Mouse (Mus musculus): ENCODE measurements around the gene Sptan1. TPM values are rescaled to one million over a fixed set of nuclear protein-coding genes. Genes with fewer than 3 reads are reported as not detected.
A peak's percentile ranks its signal among the peaks of the same experiment; 100 is the strongest.

Gene Sptan1
- polyA plus RNA-seq, 2 experiments: 14.5 to 21.1 TPM

DNA sequence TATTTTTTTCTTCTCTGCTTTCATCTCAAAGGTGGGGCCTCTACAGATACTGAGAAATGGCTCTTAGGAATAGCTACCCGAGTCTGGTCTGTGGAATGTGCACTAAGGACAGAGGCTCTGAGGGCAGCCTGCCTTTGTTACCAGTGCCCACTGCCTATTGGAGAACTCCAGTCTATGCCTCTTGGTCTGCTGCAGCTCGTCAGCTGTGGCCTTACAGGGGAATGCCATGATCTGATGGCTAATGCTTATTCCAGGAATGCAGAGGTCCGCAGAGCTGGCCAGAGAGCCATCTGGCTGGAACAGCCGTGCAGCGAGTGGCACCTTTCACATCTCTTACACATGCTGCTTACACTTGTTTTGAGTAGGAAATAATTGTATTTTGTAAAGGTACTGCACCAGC lies 2.4 kb downstream of the Sptan1 start:
- Histone ChIP-seq H3K4me1 (replicated peaks; ENCODE audit: control insufficient read depth in 2 of 2, insufficient read depth in 2 of 2, low read length in 1 of 2) (peaks cover 3 to 19% of the 10 kb centered on the region in 2 experiments; a peak in 3 of 4 replicates), H3K27me3 (ENCODE audit: control insufficient read depth, insufficient read depth, low read length) (peaks cover 50% of the 10 kb centered on the region), H3K4me2 (ENCODE audit: low read depth) (no peak overlapping the region), H3K9ac (replicated peaks) (no peak overlapping the region), H3K27ac (no peak overlapping the region), H3K36me3 (replicated peaks; ENCODE audit: control insufficient read depth, insufficient read depth, low read depth) (no peaks in the 10 kb centered on the region), H3K9me3 (ENCODE audit: control insufficient read depth, low read length) (no peaks in the 10 kb centered on the region), H3K4me3 (ENCODE audit: insufficient read depth in 1 of 2, low read depth in 2 of 2, low read length in 2 of 2) (no peak overlapping the region)
- no peak for ATAC-seq (ENCODE audit: insufficient read depth)
- TF ChIP-seq CTCF (IDR thresholded peaks at IDR 0.05; ENCODE audit: low read depth) (no peak), EP300 (IDR thresholded peaks at IDR 0.05; ENCODE audit: low read depth) (no peak)
- DNase-seq (ENCODE audit: low read depth in 3 of 3, low spot score in 3 of 3): no peak
- 67% methylated on average over 5 of the region's 5 CpGs for WGBS (ENCODE audit: insufficient replicate concordance)

DNA sequence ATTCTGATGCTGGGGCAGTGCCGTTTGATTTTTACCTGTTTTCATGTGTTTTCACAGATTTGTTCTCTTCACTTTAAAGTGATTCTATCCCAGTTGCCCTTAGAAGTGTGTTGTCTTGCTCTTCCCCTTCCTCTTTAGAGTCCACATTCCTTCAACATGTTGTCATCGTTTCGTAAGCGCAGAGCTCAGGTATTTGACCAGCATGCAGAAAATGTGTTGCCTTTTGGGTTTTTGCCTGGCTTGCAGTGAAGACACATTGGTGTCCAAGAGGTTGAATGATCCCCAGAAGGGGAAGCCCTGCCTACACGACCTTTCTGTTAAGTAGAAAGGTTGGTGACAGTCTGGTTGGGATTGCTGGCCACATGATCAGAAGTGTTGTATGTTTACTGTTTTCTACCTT lies 3.3 kb downstream of the Sptan1 start:
- Histone ChIP-seq H3K9me3 (ENCODE audit: control insufficient read depth, low read length) (no peaks in the 10 kb centered on the region), H3K4me1 (replicated peaks; ENCODE audit: control insufficient read depth in 2 of 2, insufficient read depth in 2 of 2, low read length in 1 of 2) (peaks cover 3 to 19% of the 10 kb centered on the region in 2 experiments; a peak in 3 of 4 replicates), H3K36me3 (replicated peaks; ENCODE audit: control insufficient read depth, insufficient read depth, low read depth) (no peaks in the 10 kb centered on the region), H3K4me3 (ENCODE audit: insufficient read depth in 1 of 2, low read depth in 2 of 2, low read length in 2 of 2) (no peak overlapping the region), H3K9ac (replicated peaks) (no peak overlapping the region), H3K27ac (no peak overlapping the region), H3K4me2 (ENCODE audit: low read depth) (no peak overlapping the region), H3K27me3 (ENCODE audit: control insufficient read depth, insufficient read depth, low read length) (peaks cover 49% of the 10 kb centered on the region)
- 60% methylated on average over 5 of the region's 5 CpGs for WGBS (ENCODE audit: insufficient replicate concordance)
- ATAC-seq (ENCODE audit: insufficient read depth) (no peak), DNase-seq (ENCODE audit: low read depth in 3 of 3, low spot score in 3 of 3) (no peak)
- TF ChIP-seq CTCF (IDR thresholded peaks at IDR 0.05; ENCODE audit: low read depth) (no peak), EP300 (IDR thresholded peaks at IDR 0.05; ENCODE audit: low read depth) (no peak)

DNA sequence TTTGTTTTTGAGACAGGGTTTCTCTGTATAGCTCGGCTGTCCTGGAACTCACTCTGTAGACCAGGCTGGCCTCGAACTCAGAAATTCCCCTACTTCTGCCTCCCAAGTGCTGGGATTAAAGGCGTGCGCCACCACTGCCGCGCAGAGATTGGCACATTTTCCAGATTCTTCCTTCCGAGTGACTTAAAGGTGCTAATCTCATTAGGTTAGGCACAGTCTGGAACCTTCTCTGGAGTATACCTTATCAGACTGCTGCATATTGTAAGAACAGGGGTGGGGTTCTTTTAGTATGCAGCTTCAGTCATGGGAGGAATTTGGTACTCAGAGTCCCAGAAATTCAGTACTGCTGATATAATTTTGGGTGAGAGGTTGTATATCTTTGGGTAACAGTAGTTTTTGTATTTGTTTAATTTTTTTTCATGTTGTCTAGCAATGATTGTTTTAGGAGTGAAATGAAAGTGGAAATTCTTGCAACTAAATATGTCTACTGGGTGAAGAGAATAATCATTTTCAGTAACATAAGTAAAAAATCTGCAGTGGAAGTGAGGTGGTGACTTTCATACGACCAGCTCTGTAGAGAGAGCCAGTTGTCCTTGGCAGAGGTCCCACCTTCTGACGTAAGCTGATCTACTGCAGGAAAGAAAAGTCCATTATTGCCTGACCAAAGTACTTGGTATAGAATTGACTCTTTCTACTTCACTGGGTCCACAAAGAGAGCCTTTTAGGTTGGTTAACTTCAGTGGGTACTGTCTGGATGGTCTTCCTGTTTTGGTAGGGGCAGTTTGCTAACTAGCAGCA lies 6.7 kb downstream of the Sptan1 start:
- H3K27ac ChIP-seq: no peak overlapping the region
- no peak overlapping the region for H3K4me3 ChIP-seq (ENCODE audit: insufficient read depth in 1 of 2, low read depth in 2 of 2, low read length in 2 of 2)
- H3K9ac ChIP-seq (replicated peaks): no peak overlapping the region
- peaks cover 15% of the 10 kb centered on the region for H3K27me3 ChIP-seq (ENCODE audit: control insufficient read depth, insufficient read depth, low read length)
- H3K36me3 ChIP-seq (replicated peaks; ENCODE audit: control insufficient read depth, insufficient read depth, low read depth): no peaks in the 10 kb centered on the region
- 35% methylated on average over 9 of the region's 9 CpGs for WGBS (ENCODE audit: insufficient replicate concordance)
- ATAC-seq (ENCODE audit: insufficient read depth) (peak; percentile 68), DNase-seq (ENCODE audit: low read depth in 3 of 3, low spot score in 3 of 3) (peak; percentile 57 to 65 (median 62))
- no peaks in the 10 kb centered on the region for H3K9me3 ChIP-seq (ENCODE audit: control insufficient read depth, low read length)
- H3K4me1 ChIP-seq (replicated peaks; ENCODE audit: control insufficient read depth in 2 of 2, insufficient read depth in 2 of 2, low read length in 1 of 2): peaks cover 3 to 14% of the 10 kb centered on the region in 2 experiments; a peak in 3 of 4 replicates
- H3K4me2 ChIP-seq (ENCODE audit: low read depth): no peak overlapping the region
- TF ChIP-seq EP300 (IDR thresholded peaks at IDR 0.05; ENCODE audit: low read depth) (peak; percentile 75), CTCF (IDR thresholded peaks at IDR 0.05; ENCODE audit: low read depth) (no peak)

DNA sequence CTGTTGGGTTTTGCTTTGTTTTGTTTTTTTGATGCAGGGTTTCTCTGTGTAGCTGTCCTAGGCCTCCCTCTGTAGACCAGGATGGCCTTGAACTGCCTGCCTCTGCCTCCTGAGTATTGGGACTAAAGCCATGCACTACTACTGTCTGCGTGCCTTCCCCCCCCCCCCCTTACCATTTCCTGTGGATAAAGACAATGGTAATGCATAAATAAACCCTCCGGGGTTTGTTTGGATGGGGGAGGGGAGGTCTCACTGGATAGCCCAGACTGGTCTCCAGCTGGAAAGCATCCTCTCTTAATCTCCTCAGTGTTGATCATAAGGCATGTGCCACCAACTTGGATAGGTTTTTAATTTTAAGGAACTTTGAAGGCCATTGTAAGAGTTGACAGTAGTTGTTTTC lies 8.2 kb downstream of the Sptan1 start:
- ATAC-seq (ENCODE audit: insufficient read depth) (no peak), DNase-seq (ENCODE audit: low read depth in 3 of 3, low spot score in 3 of 3) (no peak)
- WGBS (ENCODE audit: insufficient replicate concordance): 18% methylated on average over 2 of the region's 2 CpGs
- TF ChIP-seq EP300 (IDR thresholded peaks at IDR 0.05; ENCODE audit: low read depth) (no peak), CTCF (IDR thresholded peaks at IDR 0.05; ENCODE audit: low read depth) (no peak)
- H3K27me3 ChIP-seq (ENCODE audit: control insufficient read depth, insufficient read depth, low read length): peaks cover 5% of the 10 kb centered on the region; the same call in 1 of the 2 replicates
- H3K4me2 ChIP-seq (ENCODE audit: low read depth): no peak overlapping the region
- no peaks in the 10 kb centered on the region for H3K36me3 ChIP-seq (replicated peaks; ENCODE audit: control insufficient read depth, insufficient read depth, low read depth)
- H3K9ac ChIP-seq (replicated peaks): no peak overlapping the region
- H3K9me3 ChIP-seq (ENCODE audit: control insufficient read depth, low read length): no peaks in the 10 kb centered on the region
- peaks cover 3 to 14% of the 10 kb centered on the region in 2 experiments; a peak in 3 of 4 replicates for H3K4me1 ChIP-seq (replicated peaks; ENCODE audit: control insufficient read depth in 2 of 2, insufficient read depth in 2 of 2, low read length in 1 of 2)
- no peak overlapping the region for H3K27ac ChIP-seq
- no peak overlapping the region for H3K4me3 ChIP-seq (ENCODE audit: insufficient read depth in 1 of 2, low read depth in 2 of 2, low read length in 2 of 2)

DNA sequence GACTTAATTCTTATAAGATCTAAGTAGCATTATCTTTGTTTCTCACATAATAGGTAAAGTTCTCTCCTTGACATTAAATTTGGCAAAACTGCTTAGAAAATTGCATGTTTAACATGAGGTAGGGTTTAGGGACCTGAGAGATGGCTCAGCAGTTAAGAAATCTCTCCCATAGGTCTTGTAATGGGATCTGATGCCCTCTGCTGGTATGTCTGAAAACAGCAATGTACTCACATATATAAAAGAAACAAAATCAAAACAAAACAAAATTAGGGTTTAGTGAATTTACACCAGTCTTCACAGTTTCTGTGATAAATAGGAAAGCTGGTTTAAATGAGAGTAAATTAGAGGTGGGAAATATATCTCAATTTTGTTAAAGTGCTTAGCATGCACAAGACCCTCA lies 11.9 kb downstream of the Sptan1 start:
- Histone ChIP-seq H3K27ac (no peak overlapping the region), H3K4me2 (ENCODE audit: low read depth) (no peak overlapping the region), H3K36me3 (replicated peaks; ENCODE audit: control insufficient read depth, insufficient read depth, low read depth) (no peaks in the 10 kb centered on the region), H3K4me1 (replicated peaks; ENCODE audit: control insufficient read depth in 2 of 2, insufficient read depth in 2 of 2, low read length in 1 of 2) (peaks cover 3 to 4% of the 10 kb centered on the region in 2 experiments; a peak in 3 of 4 replicates), H3K9ac (replicated peaks) (no peak overlapping the region), H3K27me3 (ENCODE audit: control insufficient read depth, insufficient read depth, low read length) (no peaks in the 10 kb centered on the region), H3K9me3 (ENCODE audit: control insufficient read depth, low read length) (no peaks in the 10 kb centered on the region), H3K4me3 (ENCODE audit: insufficient read depth in 1 of 2, low read depth in 2 of 2, low read length in 2 of 2) (no peak overlapping the region)
- DNase-seq (ENCODE audit: low read depth in 3 of 3, low spot score in 3 of 3): peak; percentile 9 to 19 (median 18)
- TF ChIP-seq EP300 (IDR thresholded peaks at IDR 0.05; ENCODE audit: low read depth): no peak
- peak; percentile 67 for TF ChIP-seq CTCF (IDR thresholded peaks at IDR 0.05; ENCODE audit: low read depth)
- ATAC-seq (ENCODE audit: insufficient read depth): no peak
